Mouse (Mus musculus): Measurements from ENCODE around the gene Lrriq3.

- TF ChIP-seq TAL1 (IDR thresholded peaks at IDR 0.05; ENCODE audit: low read length) (no peak), GATA1 (IDR thresholded peaks at IDR 0.05; ENCODE audit: low read length) (no peak)
Measured at GRCm38 (mm10) chr3:155234919-155235318, 141.7 kb downstream of the Lrriq3 start.

All from erythroblast, embryonic 14.5 days (primary cell).